Mouse (Mus musculus) spleen, adult 2 months (tissue): ENCODE measurements at regions not wholly inside any gene's neighbourhood (a gene's known extent, or its start where the extent isn't known, plus 50 kb on each side); places are given as distances from the start of the nearest gene placed in this dataset.

Experiments
- CTCF ChIP-seq: fragments of 200-500 bp; IDR thresholded peaks from 2 replicates; pipeline ENCODE4 v1.5.1; 2011; ENCODE audit warnings: mild to moderate bottlenecking, inconsistent platforms; ENCODE audit not compliant: insufficient read depth, insufficient read length, insufficient replicate concordance; ENCODE audit errors: extremely low read depth
- POLR2A ChIP-seq: fragments of 200-500 bp; IDR thresholded peaks from 2 replicates; pipeline ENCODE4 v1.6.1; 2011; ENCODE audit warnings: low read depth, low read length, inconsistent platforms

GRCm38 (mm10) chr3:14408435-14409125 lies 71.9 kb upstream of the Slc7a12 start:
- TF ChIP-seq POLR2A (no peak), CTCF (no peak)
